Comparison of ENCODE assay signal across 21 mouse cellular contexts in the genomic region with DNA sequence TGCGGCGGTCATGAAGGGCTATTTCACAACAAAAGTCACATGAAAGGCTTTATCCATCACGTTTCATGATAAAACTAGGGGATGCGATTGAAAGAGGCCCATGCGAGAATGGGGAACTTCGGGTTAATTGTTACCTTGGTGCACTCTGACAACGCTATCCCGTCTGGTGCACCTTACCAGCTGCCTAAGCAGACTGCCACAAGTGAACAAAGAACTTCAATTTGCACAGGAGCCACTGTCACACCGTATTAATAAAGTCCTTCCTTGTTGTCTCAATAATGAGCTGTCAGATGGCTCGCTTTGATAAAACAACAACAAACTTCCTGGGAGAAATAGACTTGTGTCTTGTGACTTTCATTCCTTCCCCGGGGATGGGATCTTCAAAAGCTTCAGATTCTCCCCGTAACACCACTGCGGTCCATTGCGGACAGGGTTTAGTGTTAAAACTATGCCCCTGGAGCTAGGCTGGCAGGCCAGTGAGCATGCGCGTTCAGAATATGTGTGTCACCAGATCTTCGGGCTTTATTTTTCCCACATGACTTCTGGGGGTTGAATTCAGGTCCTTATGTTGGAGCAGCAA.
DNase-seq lines count a peak whose midpoint lies in the region; ATAC-seq lines count a peak whose summit lies in the region.
"Had no signal": no experiment of that assay in that cellular context is flagged by ENCODE, and none has a peak within 500 bp of the region (broad histone marks: within the 10 kb centered on the region; RNA-seq: fewer than 3 reads in every experiment).

No protein-coding gene starts in this region.

- no peak overlapping the region for H3K4me2 ChIP-seq in forebrain, embryonic 12.5 days
- no peak overlapping the region for H3K4me2 ChIP-seq in forebrain, embryonic 14.5 days (ENCODE audit: low read length)
- H3K4me2 ChIP-seq in midbrain, embryonic 16.5 days (ENCODE audit: low read length) = peak overlapping the region; percentile 36
- H3K4me2 ChIP-seq: neural tube, embryonic 12.5 days had no signal

- H3K9me3 ChIP-seq in forebrain, embryonic 12.5 days = no peaks in the 10 kb centered on the region
- H3K9me3 ChIP-seq in forebrain, embryonic 14.5 days (replicated peaks; ENCODE audit: control insufficient read depth, low read length) = no peaks in the 10 kb centered on the region
- H3K9me3 ChIP-seq in midbrain, embryonic 10.5 days (replicated peaks) = no peaks in the 10 kb centered on the region
- H3K9me3 ChIP-seq in midbrain, embryonic 16.5 days (replicated peaks; ENCODE audit: control insufficient read depth, low read length, poor library complexity, severe bottlenecking) = no peaks in the 10 kb centered on the region
- H3K9me3 ChIP-seq: limb, embryonic 10.5 days; neural tube, embryonic 12.5 days had no signal

- ATAC-seq in forebrain, embryonic 12.5 days (ENCODE audit: low FRiP score) = no peak
- no peak for ATAC-seq in forebrain, embryonic 14.5 days
- peak; percentile 50; the same call in 1 of the 2 replicates for ATAC-seq in midbrain, embryonic 16.5 days
- ATAC-seq in megakaryocyte progenitor cell, adult 5-6 weeks (replicated peaks; ENCODE audit: poor library complexity) = no peak
- ATAC-seq: inflammation-experienced regulatory T-cells, adult 6 months; liver, postnatal 0 days; lung, postnatal 0 days had no signal

- peak overlapping the region; percentile 56 for H3K27ac ChIP-seq in forebrain, embryonic 12.5 days
- no peak overlapping the region for H3K27ac ChIP-seq in forebrain, embryonic 14.5 days (ENCODE audit: low read depth, low read length)
- H3K27ac ChIP-seq in midbrain, embryonic 10.5 days (replicated peaks) = no peak overlapping the region
- peak overlapping the region; percentile 77 for H3K27ac ChIP-seq in midbrain, embryonic 16.5 days (ENCODE audit: low read length)
- H3K27ac ChIP-seq: limb, embryonic 10.5 days; macrophage; neural tube, embryonic 12.5 days had no signal

- DNase-seq in forebrain, embryonic 14.5 days (ENCODE audit: low spot score) = no peak
- DNase-seq in midbrain, embryonic 10.5 days (ENCODE audit: low spot score) = peak; percentile 17
- no peak for DNase-seq in frontal cortex, postnatal 14 days (ENCODE audit: low spot score in 2 of 2)
- no peak for DNase-seq in cerebellum, adult 11-12 months
- DNase-seq: adrenal gland, postnatal 10 days; cerebellum, adult 9-11 months; forebrain, postnatal 0 days; gastrocnemius, postnatal 36 days; kidney, adult 2 months; kidney, postnatal 10 days; liver; liver, postnatal 0 days; thymus, postnatal 14 days had no signal

- H3K4me1 ChIP-seq in forebrain, embryonic 12.5 days = peaks cover 19% of the 10 kb centered on the region
- H3K4me1 ChIP-seq in forebrain, embryonic 14.5 days (ENCODE audit: control insufficient read depth, insufficient read depth, low read length) = peaks cover 9% of the 10 kb centered on the region
- peaks cover 22% of the 10 kb centered on the region for H3K4me1 ChIP-seq in midbrain, embryonic 10.5 days
- peaks cover 17% of the 10 kb centered on the region for H3K4me1 ChIP-seq in midbrain, embryonic 16.5 days (ENCODE audit: control insufficient read depth, insufficient read depth, low read length)
- H3K4me1 ChIP-seq: neural tube, embryonic 12.5 days had no signal

- no peaks in the 10 kb centered on the region for H3K27me3 ChIP-seq in forebrain, embryonic 12.5 days
- H3K27me3 ChIP-seq in forebrain, embryonic 14.5 days (replicated peaks; ENCODE audit: control insufficient read depth, insufficient read depth, low read length) = no peaks in the 10 kb centered on the region
- no peaks in the 10 kb centered on the region for H3K27me3 ChIP-seq in midbrain, embryonic 10.5 days (ENCODE audit: low read depth, poor library complexity, severe bottlenecking)
- H3K27me3 ChIP-seq in midbrain, embryonic 16.5 days (ENCODE audit: control insufficient read depth, insufficient read depth, low read depth, low read length) = no peaks in the 10 kb centered on the region
- H3K27me3 ChIP-seq: neural tube, embryonic 12.5 days had no signal

- H3K36me3 ChIP-seq in forebrain, embryonic 12.5 days (replicated peaks) = no peaks in the 10 kb centered on the region
- no peaks in the 10 kb centered on the region for H3K36me3 ChIP-seq in forebrain, embryonic 14.5 days (ENCODE audit: control insufficient read depth, insufficient read depth, low read length)
- no peaks in the 10 kb centered on the region for H3K36me3 ChIP-seq in midbrain, embryonic 10.5 days
- H3K36me3 ChIP-seq in midbrain, embryonic 16.5 days (ENCODE audit: control insufficient read depth, insufficient read depth, low read length) = no peaks in the 10 kb centered on the region
- H3K36me3 ChIP-seq: limb, embryonic 10.5 days; neural tube, embryonic 12.5 days had no signal

- 71% methylated on average over 17 of the region's 17 CpGs for WGBS in forebrain, embryonic 12.5 days
- 63% methylated on average over 17 of the region's 17 CpGs for WGBS in forebrain, embryonic 14.5 days
- 71% methylated on average over 17 of the region's 17 CpGs for WGBS in midbrain, embryonic 10.5 days
- 37% methylated on average over 17 of the region's 17 CpGs for WGBS in midbrain, embryonic 16.5 days

- no peak overlapping the region for H3K4me3 ChIP-seq in forebrain, embryonic 12.5 days (replicated peaks)
- H3K4me3 ChIP-seq in forebrain, embryonic 14.5 days (ENCODE audit: low read depth, low read length) = no peak overlapping the region
- H3K4me3 ChIP-seq in midbrain, embryonic 10.5 days = no peak overlapping the region
- H3K4me3 ChIP-seq in midbrain, embryonic 16.5 days (ENCODE audit: low read depth, low read length) = no peak overlapping the region
- H3K4me3 ChIP-seq: limb, embryonic 10.5 days; neural tube, embryonic 12.5 days had no signal

- no peak overlapping the region for H3K9ac ChIP-seq in forebrain, embryonic 12.5 days
- no peak overlapping the region for H3K9ac ChIP-seq in forebrain, embryonic 14.5 days (ENCODE audit: low read length)
- no peak overlapping the region for H3K9ac ChIP-seq in midbrain, embryonic 16.5 days (ENCODE audit: low read depth, low read length)
- H3K9ac ChIP-seq: forebrain, postnatal 0 days; liver, postnatal 0 days; neural tube, embryonic 12.5 days had no signal

Comparison
In these comparisons a context has a peak if more than half of its experiments do, and no peak if none do; other contexts are left out.
1. H3K27ac ChIP-seq: peak in forebrain, embryonic 12.5 days (single experiment) and midbrain, embryonic 16.5 days (single experiment); none in forebrain, embryonic 14.5 days (single experiment) and midbrain, embryonic 10.5 days (single experiment).